In the genomic region with DNA sequence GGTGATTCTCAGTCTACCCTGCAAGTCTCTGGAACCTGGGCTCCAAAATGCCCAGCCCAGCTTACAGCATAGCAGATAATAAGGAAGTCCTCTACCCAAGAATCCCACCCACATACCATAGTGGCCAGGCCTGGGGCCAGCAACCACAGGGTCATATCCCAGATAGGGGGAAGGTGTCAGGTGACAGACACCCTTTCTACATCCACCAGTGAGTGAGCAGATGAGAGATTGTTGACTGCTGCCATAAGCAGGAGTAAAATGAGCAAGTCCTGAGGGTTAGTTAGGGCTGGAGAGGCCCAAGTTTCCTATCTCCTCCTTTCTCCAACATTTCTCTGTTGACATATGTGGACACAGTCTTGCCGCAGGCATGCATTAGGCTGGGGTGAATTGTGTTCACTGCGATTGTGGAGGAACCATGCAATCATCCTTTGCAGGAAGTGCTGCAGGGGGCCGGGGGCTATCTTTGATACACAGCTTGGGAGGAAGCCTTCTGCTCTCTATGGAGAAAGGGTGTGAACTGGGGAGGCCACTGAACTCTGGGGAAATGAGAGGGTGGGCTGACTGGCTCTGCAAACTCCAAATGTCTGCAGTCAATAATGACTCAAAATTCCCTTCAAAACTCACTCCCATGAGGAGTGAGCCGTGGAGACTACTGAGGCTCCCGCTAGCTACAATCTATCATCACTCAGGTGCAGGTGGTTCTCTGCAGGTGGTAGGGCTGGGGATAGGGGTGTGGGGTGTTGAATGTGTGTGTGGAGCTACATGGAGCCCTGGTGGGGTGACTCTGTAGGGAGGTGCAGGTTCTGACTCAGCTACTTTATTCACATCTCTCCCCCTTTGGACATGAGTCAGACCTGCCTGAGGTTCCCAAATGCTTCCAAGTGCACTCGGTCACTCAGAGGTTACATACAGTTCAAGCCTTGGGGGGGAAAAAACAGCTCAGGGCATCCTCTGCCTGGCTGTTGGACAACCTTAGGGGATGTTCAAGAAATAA, we compare ENCODE assay signal across 11 mouse cellular contexts. TPM values are rescaled to one million over a fixed set of nuclear protein-coding genes. Genes with fewer than 3 reads are reported as not detected.
A peak's percentile ranks its signal among the peaks of the same experiment; 100 is the strongest.
DNase-seq lines count a peak whose midpoint lies in the region; ATAC-seq and TF ChIP-seq lines count a peak whose summit lies in the region.
"Had no signal": no experiment of that assay in that cellular context is flagged by ENCODE, and none has a peak within 500 bp of the region (broad histone marks: within the 10 kb centered on the region; RNA-seq: fewer than 3 reads in every experiment).

No protein-coding gene starts in this region.

- peak overlapping the region; percentile 95 for H3K4me3 ChIP-seq in megakaryocyte, embryonic 14.5 days (replicated peaks)
- H3K4me3 ChIP-seq in layer of hippocampus, adult 2 months: no peak overlapping the region

- H3K9me3 ChIP-seq in megakaryocyte, embryonic 14.5 days: no peaks in the 10 kb centered on the region
- H3K9me3 ChIP-seq: intestine, embryonic 15.5 days had no signal

- H3K4me1 ChIP-seq in megakaryocyte, embryonic 14.5 days: peaks cover 97% of the 10 kb centered on the region
- H3K4me1 ChIP-seq: intestine, embryonic 15.5 days had no signal

- DNase-seq in CD4-positive, CD25-positive, alpha-beta regulatory T cell, adult 2 months (ENCODE audit: low read depth, low spot score): peak; percentile 33
- peak; percentile 59 for DNase-seq in testis, postnatal 14 days (ENCODE audit: low spot score)
- DNase-seq in testis, postnatal 10 days (ENCODE audit: low spot score): no peak
- DNase-seq in thymus, postnatal 4 days: peak; percentile 69
- no peak for DNase-seq in urinary bladder, adult 2 months (ENCODE audit: low spot score)
- DNase-seq in layer of hippocampus, adult 2 months (ENCODE audit: low spot score in 2 of 2): no peak
- DNase-seq: left cerebral cortex, postnatal 4 days had no signal

- no peak for TF ChIP-seq CTCF in layer of hippocampus, adult 2 months (conservative IDR thresholded peaks at IDR 0.05)

- ATAC-seq in CD4-positive, CD25-positive, alpha-beta regulatory T cell, adult 4 months: no peak
- ATAC-seq: forebrain, embryonic 14.5 days; intestine, embryonic 15.5 days had no signal

- no peak overlapping the region for H3K27ac ChIP-seq in layer of hippocampus, adult 2 months
- H3K27ac ChIP-seq: intestine, embryonic 15.5 days had no signal

- H3K27me3 ChIP-seq in megakaryocyte, embryonic 14.5 days (replicated peaks): no peaks in the 10 kb centered on the region
- H3K27me3 ChIP-seq: intestine, embryonic 15.5 days had no signal

- peaks cover 38% of the 10 kb centered on the region for H3K36me3 ChIP-seq in megakaryocyte, embryonic 14.5 days (replicated peaks; ENCODE audit: low read length)
- H3K36me3 ChIP-seq: intestine, embryonic 15.5 days had no signal

RNA-seq across cellular contexts. Expression of a gene that starts 1.3 kb away (rescaled TPM):
- 100 to 1,000 TPM; 449 to 774 TPM for polyA plus RNA-seq in CD4-positive, CD25-positive, alpha-beta regulatory T cell, adult 4 months (2017; shearing (Covaris generic))
- 35.5 and 120 TPM in 2 replicates for polyA plus RNA-seq in megakaryocyte, embryonic 14.5 days (2012; ENCODE audit: insufficient read depth, low replicate concordance)
- polyA plus RNA-seq in urinary bladder, adult 2 months (2012; rRNA removed): 16.7 and 19.2 TPM in 2 replicates
- 1 to 10 TPM; 3.3 to 4.6 TPM for total RNA-seq in layer of hippocampus, adult 2 months (2021)

RNA-seq across cellular contexts. Expression of a gene that starts 15.7 kb away (rescaled TPM):
- 10 to 100 TPM; 11.8 to 14.3 TPM for polyA plus RNA-seq in CD4-positive, CD25-positive, alpha-beta regulatory T cell, adult 4 months (2017; shearing (Covaris generic))
- polyA plus RNA-seq in megakaryocyte, embryonic 14.5 days (2012; ENCODE audit: insufficient read depth, low replicate concordance): 19.5 and 88.9 TPM in 2 replicates
- polyA plus RNA-seq in urinary bladder, adult 2 months (2012; rRNA removed): 55.5 and 59.5 TPM in 2 replicates
- total RNA-seq in layer of hippocampus, adult 2 months (2021): 10 to 100 TPM; 32.8 to 35.2 TPM

RNA-seq across cellular contexts. Expression of a gene that starts 50.2 kb away (rescaled TPM):
- 100 to 1,000 TPM; 107 to 179 TPM for polyA plus RNA-seq in CD4-positive, CD25-positive, alpha-beta regulatory T cell, adult 4 months (2017; shearing (Covaris generic))
- polyA plus RNA-seq in megakaryocyte, embryonic 14.5 days (2012; ENCODE audit: insufficient read depth, low replicate concordance): 284 and 814 TPM in 2 replicates
- 457 and 472 TPM in 2 replicates for polyA plus RNA-seq in urinary bladder, adult 2 months (2012; rRNA removed)
- 10 to 100 TPM; 76.9 to 77.5 TPM for total RNA-seq in layer of hippocampus, adult 2 months (2021)

Comparison
In these comparisons a context has a peak if more than half of its experiments do, and no peak if none do; other contexts are left out.
1. DNase-seq: peak in CD4-positive, CD25-positive, alpha-beta regulatory T cell, adult 2 months (single experiment), testis, postnatal 14 days (single experiment) and thymus, postnatal 4 days (single experiment); none in testis, postnatal 10 days (single experiment), urinary bladder, adult 2 months (single experiment) and layer of hippocampus, adult 2 months (0 of 2).